Mouse (Mus musculus) adipocyte (in vitro differentiated cells): ENCODE results near the gene Evi5.

Source experiments
- DNase-seq: peaks from one replicate; pipeline ENCODE4 v3.0.0-alpha.2; 2016; ENCODE audit warnings: low spot score

Gene Evi5

GRCm38 (mm10) chr5:107802621-107803020, 72.3 kb downstream of the Evi5 start:
- no peak for DNase-seq

GRCm38 (mm10) chr5:107801234-107801633, 73.7 kb downstream of the Evi5 start:
- no peak for DNase-seq

GRCm38 (mm10) chr5:107798290-107798689, 76.6 kb downstream of the Evi5 start:
- no peak for DNase-seq

GRCm38 (mm10) chr5:107793927-107794326, 81.0 kb downstream of the Evi5 start:
- DNase-seq = peak; percentile 25

- peak; percentile 49 for DNase-seq
These were observed 81.6 kb downstream of the Evi5 start for GRCm38 (mm10) chr5:107793258-107793657.

GRCm38 (mm10) chr5:107792516-107792915, 82.4 kb downstream of the Evi5 start:
- no peak for DNase-seq

GRCm38 (mm10) chr5:107791966-107792365, 82.9 kb downstream of the Evi5 start:
- DNase-seq = no peak

- DNase-seq = peak; percentile 31
These were observed 85.4 kb downstream of the Evi5 start for GRCm38 (mm10) chr5:107789492-107789891.

GRCm38 (mm10) chr5:107787682-107788443, 87.0 kb downstream of the Evi5 start:
- no peak for DNase-seq

GRCm38 (mm10) chr5:107782360-107782759, 92.5 kb downstream of the Evi5 start:
- no peak for DNase-seq

GRCm38 (mm10) chr5:107778763-107779162, 96.1 kb downstream of the Evi5 start:
- peak; percentile 20 for DNase-seq

- no peak for DNase-seq
These were observed 97.4 kb downstream of the Evi5 start for GRCm38 (mm10) chr5:107777545-107777830.

- DNase-seq = no peak
These were observed 97.9 kb downstream of the Evi5 start for GRCm38 (mm10) chr5:107776777-107777544.

GRCm38 (mm10) chr5:107775875-107776274, 99.0 kb downstream of the Evi5 start:
- DNase-seq = no peak

- no peak for DNase-seq
These were observed 102.9 kb downstream of the Evi5 start for GRCm38 (mm10) chr5:107772049-107772448.

- DNase-seq = no peak
These were observed 106.7 kb downstream of the Evi5 start for GRCm38 (mm10) chr5:107768224-107768623.

- no peak for DNase-seq
These were observed 109.0 kb downstream of the Evi5 start for GRCm38 (mm10) chr5:107765946-107766345.

- no peak for DNase-seq
These were observed 110.4 kb downstream of the Evi5 start for GRCm38 (mm10) chr5:107764486-107764885.

GRCm38 (mm10) chr5:107763674-107764073, 111.2 kb downstream of the Evi5 start:
- no peak for DNase-seq

GRCm38 (mm10) chr5:107759121-107759520, 115.8 kb downstream of the Evi5 start:
- no peak for DNase-seq

- DNase-seq = no peak
These were observed 118.8 kb downstream of the Evi5 start for GRCm38 (mm10) chr5:107756072-107756471.

- DNase-seq = no peak
These were observed 120.2 kb downstream of the Evi5 start for GRCm38 (mm10) chr5:107754740-107755139.

- no peak for DNase-seq
These were observed 121.3 kb downstream of the Evi5 start for GRCm38 (mm10) chr5:107753656-107754055.
